Mouse (Mus musculus) embryo, embryonic 11.5 days (tissue): ENCODE data around the gene Enpp4.
A peak's percentile ranks its signal among the peaks of the same experiment; 100 is the strongest.

Experiments used
- DNase-seq: peaks from one replicate; pipeline ENCODE4 v3.0.0-alpha.2; 2012; ENCODE audit warnings: low read depth, low spot score

The Enpp4 gene

GRCm38 (mm10) chr17:44091512-44091911 is 14.1 kb downstream of the Enpp4 start:
- no peak for DNase-seq

- DNase-seq = no peak
Measured at GRCm38 (mm10) chr17:44090916-44091315, 14.7 kb downstream of the Enpp4 start.

GRCm38 (mm10) chr17:44088226-44088625 is 17.4 kb downstream of the Enpp4 start:
- no peak for DNase-seq

GRCm38 (mm10) chr17:44083156-44083555 is 22.5 kb downstream of the Enpp4 start:
- DNase-seq = no peak

DNA sequence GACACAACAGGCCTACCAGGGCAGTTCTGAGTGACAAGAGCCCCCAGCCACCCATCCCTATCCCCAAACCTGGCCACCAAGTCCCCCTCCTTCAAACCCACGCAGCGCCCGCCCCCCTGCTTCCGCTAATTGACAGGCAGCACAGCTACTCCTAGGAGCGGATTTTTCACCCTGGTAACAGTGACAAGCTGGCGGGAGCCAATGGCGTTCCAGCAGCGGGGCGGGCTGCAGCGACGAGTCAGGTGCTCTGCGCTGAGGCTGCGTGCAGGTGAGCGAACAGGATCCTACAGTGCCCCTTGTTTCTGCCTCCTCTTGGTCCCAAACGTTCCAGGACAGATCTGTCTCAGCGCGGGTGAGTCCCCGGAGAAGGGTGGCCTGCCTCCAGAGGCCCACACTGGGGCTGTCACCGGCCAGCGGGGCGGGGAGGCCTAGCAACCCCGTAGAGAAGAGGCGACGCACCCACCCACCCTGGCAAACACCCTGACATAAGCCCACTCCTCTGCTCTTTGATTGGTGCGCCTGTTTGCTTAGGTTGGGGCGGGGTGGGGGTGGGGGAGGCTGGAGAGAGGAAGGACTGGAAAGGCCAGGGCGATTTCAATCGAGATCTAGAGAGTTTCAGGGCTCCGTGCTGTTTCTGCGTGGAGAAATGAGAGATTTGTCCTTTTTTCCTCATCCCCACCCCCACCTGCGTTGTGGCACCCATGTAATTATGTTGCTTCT is 26.8 kb downstream of the Enpp4 start, which contains the start of gene Enpp5:
TSS of gene Enpp5 (plus strand) at position 183 of the 720 bp plus-strand sequence.
- DNase-seq = peak; percentile 54

GRCm38 (mm10) chr17:44077843-44078160 is 27.8 kb downstream of the Enpp4 start:
- DNase-seq = no peak

GRCm38 (mm10) chr17:44077146-44077842 is 28.3 kb downstream of the Enpp4 start:
- no peak for DNase-seq

GRCm38 (mm10) chr17:44076051-44076680 is 29.4 kb downstream of the Enpp4 start:
- peak; percentile 9 for DNase-seq

DNA sequence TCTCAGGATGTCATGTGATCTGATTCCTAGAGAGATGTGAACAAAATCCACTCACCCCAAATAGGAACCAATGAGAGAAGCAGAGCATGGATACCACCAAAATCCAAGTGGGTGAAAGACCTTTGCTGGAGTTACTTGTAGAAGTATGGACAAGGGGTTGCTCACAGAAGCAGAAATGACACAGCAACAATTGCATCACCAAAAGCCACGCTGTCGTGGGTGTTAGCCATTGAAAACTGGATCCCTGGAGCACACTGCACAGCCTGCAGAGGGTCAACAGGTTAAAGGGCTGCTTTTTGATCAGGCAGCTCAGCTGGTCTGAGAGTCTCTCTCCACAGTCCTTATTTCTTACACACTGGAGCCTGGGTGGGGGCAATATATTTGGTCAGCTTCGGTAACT is 30.0 kb downstream of the Enpp4 start:
- no peak for DNase-seq

GRCm38 (mm10) chr17:44071680-44072079 is 33.9 kb downstream of the Enpp4 start:
- DNase-seq = no peak

- no peak for DNase-seq
Measured at GRCm38 (mm10) chr17:44068876-44069275, 36.7 kb downstream of the Enpp4 start.

DNA sequence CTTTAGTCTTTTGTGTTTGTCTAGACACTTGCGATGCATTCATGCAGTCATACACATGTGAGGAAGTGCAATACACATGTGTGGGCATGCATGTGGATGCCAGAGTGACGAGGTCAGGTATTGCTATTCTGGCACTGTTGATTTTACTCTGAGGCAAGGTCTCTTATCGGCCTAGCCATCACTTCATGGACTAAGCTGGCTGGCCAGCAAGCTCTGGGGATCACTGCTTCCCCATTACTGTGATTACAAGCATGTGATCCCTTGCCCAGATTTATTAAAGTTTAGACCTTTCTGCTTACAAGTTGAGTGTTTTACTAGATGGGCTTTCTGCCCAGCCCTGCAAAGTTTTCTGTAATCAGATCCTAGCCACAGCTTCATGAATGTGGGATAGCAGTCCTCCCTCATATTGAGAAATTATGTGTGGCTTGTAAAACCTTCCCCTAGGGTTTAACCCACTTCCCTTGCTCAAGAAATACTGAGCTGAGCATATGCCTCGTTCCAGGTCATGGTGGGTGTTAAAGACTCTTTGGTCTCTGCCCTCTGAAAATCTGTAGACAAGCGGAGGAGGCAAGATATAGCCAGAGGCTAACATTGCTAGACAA is 44.2 kb downstream of the Enpp4 start:
- DNase-seq = no peak

GRCm38 (mm10) chr17:44060781-44061180 is 44.8 kb downstream of the Enpp4 start:
- no peak for DNase-seq

GRCm38 (mm10) chr17:44058145-44058544 is 47.5 kb downstream of the Enpp4 start:
- no peak for DNase-seq

GRCm38 (mm10) chr17:44057123-44057522 is 48.5 kb downstream of the Enpp4 start:
- DNase-seq = no peak

DNA sequence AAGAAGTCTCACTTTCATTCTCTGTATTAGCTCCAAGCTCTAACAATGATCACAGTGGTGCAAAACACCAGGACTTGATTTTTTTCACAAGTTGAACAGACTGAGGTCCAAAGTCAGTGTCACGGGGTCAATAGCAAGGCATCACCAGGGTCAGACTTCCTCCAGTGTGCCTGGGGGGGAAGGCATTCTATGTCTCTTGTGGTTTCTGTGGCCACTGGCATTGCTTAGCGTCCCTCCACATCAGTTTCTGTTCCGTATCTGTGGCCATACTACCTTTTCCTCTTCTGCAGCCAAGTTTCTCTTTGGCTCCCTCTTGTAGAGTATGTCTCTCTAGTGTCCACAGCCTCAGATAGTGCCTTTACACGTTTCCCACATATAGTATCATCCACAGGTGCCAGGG is 52.2 kb downstream of the Enpp4 start:
- DNase-seq = no peak
